Mouse (Mus musculus): ENCODE measurements around the gene Dnajb5. TPM values are rescaled to one million over a fixed set of nuclear protein-coding genes. Genes with fewer than 3 reads are reported as not detected.
A peak's percentile ranks its signal among the peaks of the same experiment; 100 is the strongest.

The Dnajb5 gene
- polyA plus RNA-seq, 1 experiment = 8.1 TPM

GRCm38 (mm10) chr4:42941396-42941795 is 8.2 kb upstream of the Dnajb5 start:
- 82% methylated on average over 7 of the region's 7 CpGs for WGBS
- H3K4me3 ChIP-seq (ENCODE audit: insufficient read depth, low read depth, low read length) = no peak overlapping the region
- no peak for DNase-seq
- H3K27me3 ChIP-seq (replicated peaks; ENCODE audit: control insufficient read depth, insufficient read depth, low read length) = no peaks in the 10 kb centered on the region
- no peaks in the 10 kb centered on the region for H3K36me3 ChIP-seq (ENCODE audit: control insufficient read depth, insufficient read depth, low read length)
- H3K27ac ChIP-seq (ENCODE audit: insufficient read depth, low read depth, low read length) = no peak overlapping the region
- TF ChIP-seq POLR2A (IDR thresholded peaks at IDR 0.05; ENCODE audit: low read depth, low read length) (no peak), CTCF (conservative IDR thresholded peaks at IDR 0.05; ENCODE audit: insufficient read depth, insufficient read length, low read depth, low read length) (no peak)
- no peaks in the 10 kb centered on the region for H3K4me1 ChIP-seq (ENCODE audit: control insufficient read depth, insufficient read depth, low read length)

- no peak for DNase-seq
- Histone ChIP-seq H3K4me1 (ENCODE audit: control insufficient read depth, insufficient read depth, low read length) (no peaks in the 10 kb centered on the region), H3K36me3 (ENCODE audit: control insufficient read depth, insufficient read depth, low read length) (no peaks in the 10 kb centered on the region), H3K27me3 (replicated peaks; ENCODE audit: control insufficient read depth, insufficient read depth, low read length) (no peaks in the 10 kb centered on the region), H3K27ac (ENCODE audit: insufficient read depth, low read depth, low read length) (no peak overlapping the region), H3K4me3 (ENCODE audit: insufficient read depth, low read depth, low read length) (no peak overlapping the region)
- WGBS = 78% methylated on average over 5 of the region's 5 CpGs
- TF ChIP-seq POLR2A (IDR thresholded peaks at IDR 0.05; ENCODE audit: low read depth, low read length) = no peak
- no peak for TF ChIP-seq CTCF (conservative IDR thresholded peaks at IDR 0.05; ENCODE audit: insufficient read depth, insufficient read length, low read depth, low read length)
Measured at GRCm38 (mm10) chr4:42943341-42943740, 6.3 kb upstream of the Dnajb5 start.

GRCm38 (mm10) chr4:42944185-42944584 is 5.4 kb upstream of the Dnajb5 start:
- no peak overlapping the region for H3K4me3 ChIP-seq (ENCODE audit: insufficient read depth, low read depth, low read length)
- H3K27ac ChIP-seq (ENCODE audit: insufficient read depth, low read depth, low read length) = no peak overlapping the region
- no peaks in the 10 kb centered on the region for H3K27me3 ChIP-seq (replicated peaks; ENCODE audit: control insufficient read depth, insufficient read depth, low read length)
- no peaks in the 10 kb centered on the region for H3K36me3 ChIP-seq (ENCODE audit: control insufficient read depth, insufficient read depth, low read length)
- H3K4me1 ChIP-seq (ENCODE audit: control insufficient read depth, insufficient read depth, low read length) = peaks cover 3% of the 10 kb centered on the region; the same call in 1 of the 2 replicates
- DNase-seq = no peak
- 88% methylated on average over 9 of the region's 9 CpGs for WGBS
- TF ChIP-seq CTCF (conservative IDR thresholded peaks at IDR 0.05; ENCODE audit: insufficient read depth, insufficient read length, low read depth, low read length) (no peak), POLR2A (IDR thresholded peaks at IDR 0.05; ENCODE audit: low read depth, low read length) (no peak)

- Histone ChIP-seq H3K4me3 (ENCODE audit: insufficient read depth, low read depth, low read length) (no peak overlapping the region), H3K27ac (ENCODE audit: insufficient read depth, low read depth, low read length) (no peak overlapping the region), H3K36me3 (ENCODE audit: control insufficient read depth, insufficient read depth, low read length) (no peaks in the 10 kb centered on the region), H3K4me1 (ENCODE audit: control insufficient read depth, insufficient read depth, low read length) (peaks cover 5% of the 10 kb centered on the region; the same call in 1 of the 2 replicates), H3K27me3 (replicated peaks; ENCODE audit: control insufficient read depth, insufficient read depth, low read length) (no peaks in the 10 kb centered on the region)
- WGBS = 10% methylated on average over 6 of the region's 6 CpGs
- TF ChIP-seq CTCF (conservative IDR thresholded peaks at IDR 0.05; ENCODE audit: insufficient read depth, insufficient read length, low read depth, low read length) = no peak
- no peak for TF ChIP-seq POLR2A (IDR thresholded peaks at IDR 0.05; ENCODE audit: low read depth, low read length)
- peak; percentile 27 for DNase-seq
Measured at GRCm38 (mm10) chr4:42945043-42945442, 4.6 kb upstream of the Dnajb5 start.

- H3K27me3 ChIP-seq (replicated peaks; ENCODE audit: control insufficient read depth, insufficient read depth, low read length) = no peaks in the 10 kb centered on the region
- TF ChIP-seq CTCF (conservative IDR thresholded peaks at IDR 0.05; ENCODE audit: insufficient read depth, insufficient read length, low read depth, low read length) (no peak), POLR2A (IDR thresholded peaks at IDR 0.05; ENCODE audit: low read depth, low read length) (no peak)
- H3K4me3 ChIP-seq (ENCODE audit: insufficient read depth, low read depth, low read length) = no peak overlapping the region
- no peaks in the 10 kb centered on the region for H3K36me3 ChIP-seq (ENCODE audit: control insufficient read depth, insufficient read depth, low read length)
- no peak overlapping the region for H3K27ac ChIP-seq (ENCODE audit: insufficient read depth, low read depth, low read length)
- no peak for DNase-seq
- WGBS = 91% methylated on average over 3 of the region's 3 CpGs
- peaks cover 8% of the 10 kb centered on the region; the same call in 1 of the 2 replicates for H3K4me1 ChIP-seq (ENCODE audit: control insufficient read depth, insufficient read depth, low read length)
Measured at GRCm38 (mm10) chr4:42945445-42945844, 4.2 kb upstream of the Dnajb5 start.

- Histone ChIP-seq H3K27ac (ENCODE audit: insufficient read depth, low read depth, low read length) (no peak overlapping the region), H3K4me1 (ENCODE audit: control insufficient read depth, insufficient read depth, low read length) (peaks cover 8% of the 10 kb centered on the region; the same call in 1 of the 2 replicates), H3K27me3 (replicated peaks; ENCODE audit: control insufficient read depth, insufficient read depth, low read length) (no peaks in the 10 kb centered on the region), H3K36me3 (ENCODE audit: control insufficient read depth, insufficient read depth, low read length) (no peaks in the 10 kb centered on the region), H3K4me3 (ENCODE audit: insufficient read depth, low read depth, low read length) (no peak overlapping the region)
- DNase-seq = peak; percentile 61
- 5% methylated on average over 5 of the region's 5 CpGs for WGBS
- TF ChIP-seq POLR2A (IDR thresholded peaks at IDR 0.05; ENCODE audit: low read depth, low read length) (no peak), CTCF (conservative IDR thresholded peaks at IDR 0.05; ENCODE audit: insufficient read depth, insufficient read length, low read depth, low read length) (peak; percentile 26; the same call in 1 of the 2 replicates)
Measured at GRCm38 (mm10) chr4:42945952-42946351, 3.7 kb upstream of the Dnajb5 start.

GRCm38 (mm10) chr4:42946733-42947290 is 2.8 kb upstream of the Dnajb5 start:
- H3K36me3 ChIP-seq (ENCODE audit: control insufficient read depth, insufficient read depth, low read length) = no peaks in the 10 kb centered on the region
- H3K27me3 ChIP-seq (replicated peaks; ENCODE audit: control insufficient read depth, insufficient read depth, low read length) = no peaks in the 10 kb centered on the region
- H3K27ac ChIP-seq (ENCODE audit: insufficient read depth, low read depth, low read length) = no peak overlapping the region
- no peak overlapping the region for H3K4me3 ChIP-seq (ENCODE audit: insufficient read depth, low read depth, low read length)
- no peak for DNase-seq
- TF ChIP-seq POLR2A (IDR thresholded peaks at IDR 0.05; ENCODE audit: low read depth, low read length) (no peak), CTCF (conservative IDR thresholded peaks at IDR 0.05; ENCODE audit: insufficient read depth, insufficient read length, low read depth, low read length) (no peak)
- peaks cover 8% of the 10 kb centered on the region; the same call in 1 of the 2 replicates for H3K4me1 ChIP-seq (ENCODE audit: control insufficient read depth, insufficient read depth, low read length)
- 41% methylated on average over 10 of the region's 10 CpGs for WGBS
